Mouse (Mus musculus) gastrocnemius, adult 18-20 months (tissue): ENCODE measurements at regions not wholly inside any gene's neighbourhood (a gene's known extent, or its start where the extent isn't known, plus 50 kb on each side); places are given as distances from the start of the nearest gene placed in this dataset.

ENCODE experiments used
- DNase-seq: peaks from one replicate; pipeline ENCODE4 v3.0.0; 2021; ENCODE audit warnings: low spot score

GRCm38 (mm10) chr13:28457403-28457802, 200.1 kb downstream of the Gm11361 start:
- no peak for DNase-seq

DNA sequence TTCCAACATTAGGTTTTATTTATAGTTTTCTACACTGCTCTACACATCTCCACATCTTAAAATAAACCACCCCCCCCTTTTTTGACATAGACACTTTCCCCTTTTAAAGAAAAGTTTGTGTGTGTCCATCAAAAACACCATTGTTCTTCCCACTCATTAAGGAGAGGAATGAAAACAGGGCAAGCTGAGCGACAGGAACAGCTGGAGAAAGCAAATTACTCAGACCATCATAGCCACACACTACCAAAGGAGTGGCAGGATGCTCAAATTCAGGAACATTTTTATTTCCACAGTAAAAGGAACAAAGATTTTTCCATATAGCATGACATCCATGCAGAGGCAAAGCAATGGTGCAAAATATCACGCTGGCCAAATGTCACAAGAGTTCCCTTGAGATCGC, 198.6 kb downstream of the Gm11361 start:
- DNase-seq, result no peak

DNA sequence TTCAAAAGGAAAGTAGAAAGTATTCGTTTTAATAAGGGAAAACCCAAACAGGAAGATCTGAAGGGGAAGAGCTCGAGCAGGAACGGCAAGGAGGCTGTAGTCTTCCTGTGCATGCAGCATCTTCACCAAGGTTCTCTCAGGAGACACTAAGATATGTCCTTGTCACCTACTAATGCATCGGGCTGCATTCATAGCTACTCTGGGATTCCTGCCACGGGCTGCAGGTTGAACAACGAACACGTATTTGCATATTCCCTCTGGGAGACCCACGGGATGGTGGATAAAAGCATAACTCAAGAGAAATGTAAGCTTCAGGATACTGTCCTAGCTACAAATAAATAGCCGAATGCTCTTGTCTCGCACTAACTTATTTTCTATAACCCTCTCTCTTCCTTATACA, 197.7 kb downstream of the Gm11361 start:
- DNase-seq, result no peak

GRCm38 (mm10) chr13:28450699-28451445, 193.5 kb downstream of the Gm11361 start:
- DNase-seq, result no peak

DNA sequence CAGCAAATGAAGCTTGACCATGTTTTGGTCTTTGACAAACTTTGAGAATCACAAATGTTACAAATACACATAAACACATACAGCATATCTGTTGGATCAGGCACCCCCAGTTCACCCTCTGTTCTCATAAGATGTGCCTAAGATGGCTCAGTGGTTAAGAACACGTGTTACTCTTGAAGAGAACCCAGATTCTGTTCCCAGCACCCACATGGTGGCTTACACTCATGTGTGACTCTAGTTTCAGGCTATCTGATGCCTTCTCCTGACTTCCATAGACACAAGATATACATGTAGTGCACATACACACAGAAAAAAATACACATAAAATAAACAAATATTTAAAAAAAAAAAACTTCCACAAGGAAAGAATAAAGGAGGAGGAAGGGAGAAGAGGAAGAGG, 191.7 kb downstream of the Gm11361 start:
- no peak for DNase-seq

DNA sequence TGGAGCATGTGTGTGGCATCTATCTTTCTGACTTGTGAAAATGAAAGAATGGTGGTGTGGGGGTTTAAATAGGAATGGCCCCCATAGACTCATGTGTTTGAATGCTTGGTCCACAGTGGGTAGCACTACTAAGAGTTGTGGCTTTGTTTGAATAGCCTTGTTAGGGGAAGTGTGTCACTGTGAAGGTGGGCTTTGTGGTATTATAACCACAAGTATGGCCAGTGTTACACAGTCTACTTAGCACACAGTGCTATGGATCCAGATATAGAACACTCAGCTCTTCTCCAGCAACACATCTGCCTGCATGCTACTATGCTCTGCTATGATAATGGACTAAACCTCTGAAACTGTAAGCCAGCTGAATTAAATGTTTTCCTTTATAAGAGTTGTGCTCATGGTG, 184.9 kb downstream of the Gm11361 start:
- no peak for DNase-seq

GRCm38 (mm10) chr13:28433445-28433844, 176.1 kb downstream of the Gm11361 start:
- DNase-seq, result no peak

DNA sequence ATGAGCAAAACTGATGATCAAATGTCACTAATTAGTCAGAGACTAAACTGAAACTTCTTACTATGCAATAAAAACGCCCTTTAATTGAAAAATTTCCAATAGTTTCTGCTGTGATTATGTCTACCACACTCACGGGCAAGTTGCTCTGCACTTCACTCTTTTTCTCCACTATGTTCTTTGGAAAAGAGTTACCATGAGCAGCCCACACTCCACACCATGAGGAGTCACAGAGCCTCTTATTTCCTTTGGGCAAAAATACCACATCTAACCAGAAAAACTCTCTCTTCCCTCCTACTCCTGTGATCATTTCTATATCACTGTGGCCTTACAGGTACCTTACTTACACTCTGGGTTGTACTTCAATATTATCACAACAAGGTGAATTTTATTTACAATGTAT, 174.7 kb downstream of the Gm11361 start:
- no peak for DNase-seq

GRCm38 (mm10) chr13:28426085-28426484, 168.8 kb downstream of the Gm11361 start:
- DNase-seq, result no peak

DNA sequence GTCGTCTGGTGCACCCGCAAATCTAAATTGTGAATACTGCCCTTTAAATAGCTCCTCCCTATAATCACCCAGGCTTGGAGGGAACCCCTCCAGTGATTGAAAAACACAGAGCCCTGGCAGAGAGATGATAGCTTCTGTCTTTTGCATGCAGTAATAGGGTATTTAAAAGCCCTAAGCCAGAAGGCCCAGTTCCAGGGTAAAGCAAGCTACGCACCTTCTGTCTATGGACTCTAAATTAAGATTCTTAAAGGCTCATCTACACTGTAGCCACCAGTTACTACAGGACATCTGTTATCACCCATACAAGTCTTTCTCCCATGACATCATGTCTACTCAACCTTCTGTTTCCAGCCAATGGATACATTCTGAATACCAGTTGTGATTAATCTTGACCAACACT, 167.8 kb downstream of the Gm11361 start:
- DNase-seq, result no peak

- no peak for DNase-seq
Observed at GRCm38 (mm10) chr13:28424446-28425059, 167.2 kb downstream of the Gm11361 start.

DNA sequence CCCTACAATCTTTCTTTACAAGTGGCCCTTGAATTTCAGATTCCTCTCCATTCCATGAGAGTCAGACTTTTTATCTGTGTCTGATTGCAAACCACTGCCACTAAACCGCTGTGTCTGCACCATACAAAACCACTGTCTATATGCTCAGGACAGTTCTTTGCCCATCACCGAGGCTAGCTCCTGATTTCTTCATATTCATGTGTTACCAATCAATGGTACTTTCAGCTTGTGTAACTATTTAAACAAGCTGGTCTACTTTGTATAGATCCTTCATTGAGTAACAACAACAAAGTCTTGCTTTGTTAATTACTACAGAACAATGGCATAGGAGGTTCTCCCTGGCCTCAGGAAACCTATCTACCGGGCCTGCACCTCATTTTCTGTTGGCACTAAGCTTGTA, 164.0 kb downstream of the Gm11361 start:
- DNase-seq, result no peak

DNA sequence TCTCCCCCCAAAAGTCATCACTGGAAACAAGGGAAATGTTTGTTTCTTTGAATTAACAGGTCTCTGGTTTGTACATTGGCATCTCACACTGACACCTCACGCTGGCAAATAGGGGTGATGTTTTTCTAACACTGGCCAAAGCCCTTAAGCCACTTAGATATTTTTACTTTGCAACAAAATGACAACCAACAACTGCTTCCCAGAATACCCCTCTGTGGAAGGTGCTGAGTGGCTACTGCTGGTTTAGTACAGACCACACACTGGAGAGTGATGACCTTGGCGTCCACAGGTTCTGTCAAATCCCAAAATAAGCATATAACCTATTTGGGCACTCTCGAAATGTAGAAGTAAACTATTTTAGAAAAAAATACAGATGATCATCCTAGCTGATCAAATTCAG, 163.3 kb downstream of the Gm11361 start:
- no peak for DNase-seq

DNA sequence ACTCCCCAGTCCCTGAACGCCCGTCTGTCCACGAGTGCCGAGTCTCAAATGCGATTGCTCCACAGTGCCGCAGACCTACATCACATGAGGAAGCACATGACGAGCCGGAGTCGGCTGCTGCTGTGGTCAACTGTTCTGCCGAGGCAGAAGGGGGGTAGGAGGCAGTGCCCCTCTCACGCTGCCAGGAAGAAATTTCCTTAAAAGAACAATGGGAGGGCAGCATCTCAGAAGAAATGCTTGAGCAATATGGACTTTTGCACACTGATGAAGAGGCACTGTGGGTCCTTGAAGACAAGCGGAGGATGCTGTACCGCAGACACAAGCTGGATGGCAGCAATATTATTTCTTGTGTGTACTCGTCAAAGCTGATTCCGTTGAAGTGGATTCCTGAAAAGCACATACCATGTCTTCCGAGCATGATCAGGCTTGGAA, 162.6 kb downstream of the Gm11361 start:
- DNase-seq, result peak; percentile 30

GRCm38 (mm10) chr13:28418936-28419681, 161.8 kb downstream of the Gm11361 start:
- no peak for DNase-seq

DNA sequence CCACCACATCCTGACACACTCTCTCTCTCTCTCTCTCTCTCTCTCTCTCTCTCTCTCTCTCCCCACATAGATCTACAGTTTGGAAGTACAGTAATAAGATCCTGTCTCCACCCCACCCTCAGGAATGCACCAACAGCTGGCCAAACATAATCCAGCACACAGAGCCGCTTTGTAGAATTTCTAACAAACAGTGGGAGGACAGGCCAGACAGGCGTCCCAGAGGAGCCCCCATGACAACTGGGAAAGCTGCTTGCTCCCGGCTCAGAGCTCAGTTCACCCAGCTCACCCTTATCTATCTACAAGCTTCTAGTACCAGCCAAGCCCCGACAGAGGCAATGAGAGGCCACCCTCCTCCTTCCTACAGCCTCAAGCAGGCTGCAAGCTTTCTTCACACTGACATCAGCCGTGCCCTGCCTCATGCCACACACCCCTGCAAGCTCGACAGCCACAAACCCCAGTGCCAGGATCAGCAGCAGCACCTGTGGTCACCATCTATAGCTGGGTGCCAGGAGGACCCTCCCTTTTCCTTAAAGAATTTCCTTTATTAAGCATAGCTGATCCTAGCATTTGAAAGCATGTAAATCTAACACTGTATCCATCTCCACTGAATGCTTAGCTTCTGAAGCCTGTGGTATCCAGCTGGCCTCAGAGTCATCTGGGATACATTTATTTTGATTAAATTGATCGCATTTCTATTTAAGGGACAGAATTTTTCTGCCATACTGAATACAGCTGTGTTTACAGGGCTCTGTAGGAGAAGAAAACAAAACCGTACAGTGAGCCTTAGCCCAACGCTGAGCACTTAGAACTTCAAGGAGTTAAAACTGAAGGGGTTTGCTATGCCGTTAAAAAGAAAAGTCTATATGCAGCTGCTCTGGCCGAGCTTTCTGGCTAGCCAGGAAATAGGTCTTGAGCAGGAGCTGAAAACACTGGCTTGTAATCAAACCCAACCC, 160.9 kb downstream of the Gm11361 start:
- peak; percentile 11 for DNase-seq

DNA sequence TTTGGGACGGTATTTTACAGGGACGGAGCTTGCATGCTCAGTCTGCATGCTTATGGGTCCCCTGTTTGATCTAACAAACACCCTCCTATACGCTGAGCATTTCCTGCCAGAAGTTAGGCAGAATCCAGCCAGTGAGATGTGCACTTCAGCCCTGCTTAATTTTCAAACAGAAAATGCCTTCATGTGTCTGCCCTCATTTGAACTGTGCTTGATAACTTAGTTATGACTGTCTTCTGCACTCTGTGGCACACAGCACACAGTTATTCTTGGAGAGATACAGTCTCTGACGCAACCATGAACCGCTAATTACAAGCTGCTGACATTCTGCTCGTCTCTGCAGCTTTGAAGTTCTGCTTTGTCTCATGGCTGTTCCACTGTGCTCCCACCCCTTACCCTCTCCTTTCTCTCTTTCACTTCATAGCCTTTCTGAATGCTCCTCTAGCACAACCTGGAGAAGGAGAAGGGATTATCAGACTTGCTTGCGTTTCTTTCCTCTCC, 160.2 kb downstream of the Gm11361 start:
- peak; percentile 14 for DNase-seq

DNA sequence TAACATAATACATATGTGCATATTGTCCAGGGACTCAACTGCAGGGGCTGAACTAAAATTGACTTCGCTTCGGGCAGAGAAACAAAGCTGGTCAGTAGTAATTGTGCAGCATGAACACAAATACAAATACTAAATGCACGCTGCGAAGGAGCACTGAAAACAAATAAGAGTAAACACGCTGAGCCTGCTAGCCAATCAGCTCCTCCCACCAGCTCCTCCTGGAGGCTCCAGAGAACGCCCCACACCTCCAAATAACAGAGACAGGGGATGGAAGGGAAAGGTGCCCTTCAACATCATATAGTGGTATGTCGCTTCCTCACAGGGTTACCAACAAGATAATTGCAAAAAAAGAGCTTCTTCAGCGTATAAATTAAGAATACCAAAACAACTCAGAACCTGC, 159.6 kb downstream of the Gm11361 start:
- no peak for DNase-seq

- DNase-seq, result peak; percentile 18
Observed at GRCm38 (mm10) chr13:28416231-28416630, 158.9 kb downstream of the Gm11361 start.

- no peak for DNase-seq
Observed at GRCm38 (mm10) chr13:28415769-28416168, 158.4 kb downstream of the Gm11361 start.

DNA sequence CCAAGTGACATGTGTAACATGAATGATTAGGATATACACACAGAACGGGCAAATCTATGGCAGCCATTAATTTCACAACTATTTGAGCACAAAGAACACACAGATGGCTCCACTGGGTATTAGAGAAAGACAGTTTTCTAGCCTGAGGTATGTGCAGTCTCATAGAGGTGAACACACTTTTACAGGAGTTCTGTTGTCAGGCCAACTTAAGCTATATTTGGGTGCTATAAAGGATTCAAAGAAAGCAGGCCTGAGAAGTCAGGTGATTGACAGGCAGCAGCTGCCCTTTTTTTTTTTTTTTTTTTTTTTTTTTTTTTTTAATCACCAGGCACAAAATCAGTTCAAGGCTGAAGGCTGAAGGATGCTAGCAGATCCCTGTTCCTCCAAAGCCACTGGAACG, 153.0 kb downstream of the Gm11361 start:
- DNase-seq, result no peak

DNA sequence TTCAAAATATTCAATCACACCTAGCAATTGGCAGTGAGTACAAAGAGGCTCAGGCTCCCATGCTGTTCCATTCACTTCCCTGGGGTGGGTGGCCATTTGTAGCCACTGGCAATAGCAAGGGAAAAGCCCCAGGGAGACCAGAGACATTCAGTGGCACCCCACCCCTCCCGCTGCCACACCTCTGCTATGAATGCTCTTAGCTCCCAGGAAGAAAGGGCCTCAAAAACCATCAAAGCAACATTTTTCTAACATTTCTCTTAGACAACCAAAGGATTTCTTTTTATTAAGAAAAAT, 152.2 kb downstream of the Gm11361 start:
- no peak for DNase-seq
